Mouse (Mus musculus) cortical plate, adult 2 months (tissue): Measurements from ENCODE around the gene Sult1a1.
A peak's percentile ranks its signal among the peaks of the same experiment; 100 is the strongest.

ENCODE experiments used
- CTCF ChIP-seq: fragments of 200-500 bp; IDR thresholded peaks from 2 replicates; pipeline ENCODE4 v1.5.1; 2011; ENCODE audit warnings: mild to moderate bottlenecking, control low read depth, low read length; ENCODE audit not compliant: insufficient read depth; ENCODE audit errors: extremely low read depth
- POLR2A ChIP-seq: fragments of 200-500 bp; IDR thresholded peaks from 2 replicates; pipeline ENCODE4 v1.6.1; 2011; ENCODE audit warnings: mild to moderate bottlenecking, low read length, control low read depth; ENCODE audit not compliant: insufficient read depth; ENCODE audit errors: extremely low read depth

- TF ChIP-seq CTCF (no peak), POLR2A (0 out of 2 replicates have a peak, but pooled peaks have one; percentile 8)
Measured at GRCm38 (mm10) chr7:126696303-126696702, 20.1 kb upstream of the Sult1a1 start.
